Mouse (Mus musculus) lung, postnatal 0 days (tissue): ENCODE measurements around the gene Fem1a.

Experiments used
- CTCF ChIP-seq: IDR thresholded peaks from 2 replicates; pipeline ENCODE4 v1.5.1; 2016; ENCODE audit warnings: antibody characterized with exemption, mild to moderate bottlenecking
- EP300 ChIP-seq: IDR thresholded peaks from 2 replicates; pipeline ENCODE4 v1.6.1; 2016; ENCODE audit warnings: antibody characterized with exemption, mild to moderate bottlenecking, control low read depth

DNA sequence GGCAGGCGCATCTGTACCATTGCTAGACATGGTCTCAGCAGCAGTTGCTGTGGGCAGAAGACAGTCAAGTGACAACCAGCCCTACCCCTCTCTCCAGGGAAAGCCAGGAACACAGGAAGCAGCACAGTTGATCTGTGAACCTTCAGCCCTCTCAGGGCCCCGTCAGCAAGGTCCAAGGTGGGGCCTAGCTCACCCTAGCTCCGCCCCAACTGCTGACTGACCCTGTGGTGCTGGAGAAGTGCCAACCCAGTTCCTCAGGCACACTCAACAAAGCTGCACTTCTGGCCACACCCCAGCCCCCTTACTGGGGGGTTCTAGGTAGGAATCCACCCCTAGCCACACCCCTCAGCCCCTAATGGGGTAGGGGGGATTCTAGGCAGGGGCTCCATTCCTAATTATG is 31.2 kb downstream of the Fem1a start:
- TF ChIP-seq EP300 (no peak), CTCF (no peak)
